Mouse (Mus musculus): ENCODE results near the gene Ovca2.

Ovca2 gene

GRCm38 (mm10) chr11:75170136-75170751 lies 8.4 kb downstream of the Ovca2 start:
- peak; percentile 87 to 96 for DNase-seq (ENCODE audit: low spot score in 2 of 2)

GRCm38 (mm10) chr11:75169405-75170080 lies 9.1 kb downstream of the Ovca2 start, which contains the start of gene Hic1:
TSS of gene Hic1 (minus strand) at chr11:75169519.
- DNase-seq (ENCODE audit: low spot score in 2 of 2) = no peak

DNA sequence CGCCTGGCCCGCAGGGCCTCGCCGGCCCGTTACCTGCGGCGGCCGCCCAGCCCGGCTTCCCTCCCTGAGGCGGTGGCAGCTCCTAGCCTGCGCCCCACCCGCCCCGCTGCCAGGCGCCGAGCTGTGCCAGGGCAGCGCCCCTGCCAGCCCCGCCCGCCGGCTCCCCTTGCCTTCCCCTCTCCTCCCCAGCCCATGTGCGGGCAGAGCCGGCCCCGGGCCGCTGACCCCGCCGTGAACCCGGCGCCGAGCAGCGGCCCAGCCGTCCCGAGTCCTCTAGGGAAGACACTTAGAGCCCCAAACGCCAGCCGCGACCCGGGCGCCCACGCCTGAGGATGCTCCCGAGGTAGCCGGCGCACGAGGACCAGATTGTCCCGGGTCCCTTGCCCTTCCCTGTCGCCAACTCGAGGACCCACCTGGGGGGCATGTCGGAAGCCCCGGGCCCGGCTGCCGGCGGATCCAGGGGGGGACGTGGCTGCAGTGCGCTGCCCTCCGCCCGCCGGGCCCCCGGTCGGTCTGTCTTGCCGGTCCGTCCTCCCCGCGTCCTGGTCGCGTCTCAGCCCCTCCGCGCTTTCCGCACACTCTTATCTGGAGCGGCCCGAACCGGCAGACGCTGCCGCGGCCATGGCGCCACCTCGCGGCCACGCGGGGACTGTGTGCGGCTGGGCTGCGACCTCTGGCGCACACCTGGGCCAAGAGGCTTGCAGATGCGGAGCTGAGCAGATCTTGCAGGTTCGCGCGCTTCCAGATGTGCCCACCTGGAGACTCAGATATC lies 9.9 kb downstream of the Ovca2 start:
- DNase-seq (ENCODE audit: low spot score in 2 of 2) = peak; percentile 80 to 83

DNA sequence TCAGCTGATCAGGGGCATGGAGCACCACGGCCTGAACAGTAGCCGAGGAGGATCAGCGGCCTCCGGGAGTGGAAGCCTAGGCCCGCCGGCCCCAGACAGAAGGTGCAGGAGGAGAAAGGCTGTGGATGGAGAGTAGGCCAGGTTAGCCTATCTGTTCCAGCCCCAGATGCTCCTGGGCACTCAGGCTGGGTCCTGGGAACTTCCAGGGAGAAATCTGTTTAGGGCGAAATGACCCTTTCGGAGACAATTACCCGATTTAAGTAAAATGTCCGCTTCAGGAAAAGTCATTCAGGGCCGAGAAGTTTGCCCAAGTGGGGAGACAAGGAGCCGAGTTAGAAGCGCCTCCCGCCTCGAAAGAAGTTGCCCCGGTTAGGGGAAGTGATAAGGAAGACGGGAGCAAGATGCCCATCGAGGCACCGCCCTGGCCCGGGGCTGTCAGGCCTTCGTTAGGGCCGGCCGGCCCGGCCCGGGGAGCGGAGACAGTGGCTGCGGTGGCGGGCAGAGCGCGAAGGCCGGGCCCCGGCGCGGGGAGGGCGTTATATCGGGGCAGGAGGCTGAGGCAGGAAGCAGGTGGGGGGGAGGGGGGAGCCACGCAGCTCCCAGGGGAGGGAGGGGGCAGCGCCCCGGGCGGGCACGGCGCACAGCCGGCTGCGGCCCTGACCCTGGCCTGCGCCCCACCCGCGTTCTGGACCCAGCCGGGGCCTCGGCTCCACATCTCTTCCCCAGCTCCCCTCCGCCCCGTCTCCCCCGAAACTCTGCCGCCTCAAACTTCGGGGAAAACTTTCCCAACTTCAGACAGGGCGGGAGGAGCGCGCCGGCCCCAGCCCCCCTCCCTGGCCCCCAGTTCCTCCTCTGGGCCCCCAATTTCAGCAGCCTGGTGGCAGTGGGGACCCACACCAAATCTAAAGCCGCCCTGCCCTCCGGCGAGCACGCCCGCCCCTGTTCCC lies 10.7 kb downstream of the Ovca2 start:
- DNase-seq (ENCODE audit: low spot score in 2 of 2) = no peak

GRCm38 (mm10) chr11:75166861-75167642 lies 11.6 kb downstream of the Ovca2 start:
- no peak for DNase-seq (ENCODE audit: low spot score in 2 of 2)

- DNase-seq (ENCODE audit: low spot score in 2 of 2) = no peak
These were observed 12.3 kb downstream of the Ovca2 start for GRCm38 (mm10) chr11:75166193-75166842.

DNA sequence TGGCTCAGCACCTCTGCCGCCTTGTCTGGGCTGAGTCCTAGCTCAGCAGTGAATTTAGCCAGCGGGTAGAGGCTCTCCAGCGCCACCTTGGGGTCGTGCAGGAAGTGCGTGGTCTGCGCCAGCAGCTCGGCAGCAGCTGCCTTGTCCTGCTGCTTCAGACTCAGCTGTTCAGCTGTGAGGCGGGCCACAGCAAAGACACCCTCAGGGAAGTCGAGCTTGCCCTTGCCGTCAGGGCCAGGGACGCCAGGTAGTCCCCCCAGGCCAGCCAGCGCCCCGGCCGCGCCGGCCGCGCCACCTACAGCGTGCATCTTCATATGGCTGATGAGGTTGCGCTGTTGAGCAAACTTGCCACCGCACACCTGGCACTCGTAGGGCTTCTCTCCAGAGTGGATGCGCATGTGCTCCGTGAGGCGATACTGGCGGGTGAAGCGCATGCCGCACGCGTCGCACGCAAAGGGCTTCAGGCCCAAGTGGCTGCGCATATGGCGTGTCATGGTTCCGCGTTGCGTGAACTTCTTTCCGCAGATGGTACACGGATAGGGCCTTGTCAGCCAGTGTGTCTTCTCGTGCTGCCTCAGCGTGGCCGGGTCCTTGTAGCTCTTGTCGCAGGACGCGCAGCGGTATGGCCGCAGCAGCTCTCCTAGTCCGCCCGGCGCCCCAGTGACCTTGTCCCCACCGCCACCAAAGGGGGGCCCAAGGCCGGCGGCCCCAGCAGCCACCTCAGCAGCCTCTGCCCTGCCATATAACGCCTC lies 13.0 kb downstream of the Ovca2 start:
- peak; percentile 75 to 89 for DNase-seq (ENCODE audit: low spot score in 2 of 2)

- DNase-seq (ENCODE audit: low spot score in 2 of 2) = no peak
These were observed 13.9 kb downstream of the Ovca2 start for GRCm38 (mm10) chr11:75164750-75165149.

- DNase-seq (ENCODE audit: low spot score in 2 of 2) = no peak
These were observed 14.6 kb downstream of the Ovca2 start for GRCm38 (mm10) chr11:75164051-75164450.

DNA sequence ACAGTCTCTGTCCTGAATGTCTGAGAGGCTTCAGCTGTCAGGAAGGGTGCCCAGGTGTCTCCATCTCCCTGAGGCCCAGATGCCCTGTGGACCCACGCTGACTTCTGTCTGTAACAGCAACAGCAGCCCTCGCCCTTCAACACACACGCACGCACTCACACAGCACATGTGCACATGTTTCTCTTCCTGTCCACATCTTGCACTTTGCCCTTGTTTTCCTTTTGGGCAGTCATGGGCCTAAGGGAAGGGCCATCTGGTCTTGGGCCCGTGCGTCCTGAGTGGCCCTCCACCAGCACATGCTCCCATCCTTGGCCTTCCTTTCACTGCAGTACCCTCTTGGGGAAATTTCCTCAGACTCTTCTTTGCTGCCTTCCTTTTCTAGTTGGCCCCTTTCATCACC lies 15.3 kb downstream of the Ovca2 start:
- DNase-seq (ENCODE audit: low spot score in 2 of 2) = no peak

DNA sequence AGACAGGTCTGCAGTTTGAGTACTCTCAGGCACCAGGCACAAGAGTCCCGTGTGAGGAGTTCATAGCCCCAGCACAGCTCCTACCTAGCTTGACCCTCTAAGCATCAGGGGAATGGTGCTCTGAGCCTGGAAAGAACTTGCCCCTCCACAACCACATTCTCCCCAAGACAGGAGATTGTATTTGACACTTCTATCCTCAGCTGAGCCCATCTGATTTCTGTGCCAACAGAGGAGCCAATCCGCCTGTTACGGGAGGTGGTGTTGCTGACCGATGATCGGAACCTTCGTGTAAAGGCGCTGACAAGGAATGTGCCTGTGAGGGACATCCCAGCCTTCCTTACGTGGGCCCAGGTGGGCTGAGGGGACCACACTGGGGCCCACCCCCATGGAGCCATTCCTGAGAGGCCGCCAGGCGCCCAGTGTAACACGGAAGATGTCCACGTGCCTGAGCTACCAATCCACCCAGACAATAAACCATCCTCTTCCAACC lies 16.0 kb downstream of the Ovca2 start:
- DNase-seq (ENCODE audit: low spot score in 2 of 2) = no peak

- DNase-seq (ENCODE audit: low spot score in 2 of 2) = no peak
These were observed 17.1 kb downstream of the Ovca2 start for GRCm38 (mm10) chr11:75161417-75162008.

GRCm38 (mm10) chr11:75160954-75161353 lies 17.7 kb downstream of the Ovca2 start:
- DNase-seq (ENCODE audit: low spot score in 2 of 2) = no peak

DNA sequence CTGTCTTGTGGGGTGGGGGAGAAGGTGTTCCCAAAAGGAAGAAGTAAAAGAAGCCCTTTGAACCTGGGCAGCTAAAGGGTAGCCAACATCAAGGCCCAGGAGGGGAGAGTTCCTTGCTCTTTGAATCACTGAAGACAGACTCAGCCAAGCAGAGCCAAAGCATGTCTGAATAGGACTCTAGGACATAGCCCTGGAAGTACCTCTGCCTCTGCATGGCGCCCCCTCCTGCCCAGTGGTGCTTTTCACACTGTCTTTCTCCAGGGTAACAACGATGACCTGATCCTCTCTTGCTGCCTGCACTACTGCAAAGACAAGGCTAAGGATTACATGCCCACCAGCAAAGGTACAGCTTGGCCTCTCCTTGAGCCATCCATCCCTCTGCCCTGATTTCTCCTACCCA lies 19.1 kb downstream of the Ovca2 start:
- no peak for DNase-seq (ENCODE audit: low spot score in 2 of 2)

DNA sequence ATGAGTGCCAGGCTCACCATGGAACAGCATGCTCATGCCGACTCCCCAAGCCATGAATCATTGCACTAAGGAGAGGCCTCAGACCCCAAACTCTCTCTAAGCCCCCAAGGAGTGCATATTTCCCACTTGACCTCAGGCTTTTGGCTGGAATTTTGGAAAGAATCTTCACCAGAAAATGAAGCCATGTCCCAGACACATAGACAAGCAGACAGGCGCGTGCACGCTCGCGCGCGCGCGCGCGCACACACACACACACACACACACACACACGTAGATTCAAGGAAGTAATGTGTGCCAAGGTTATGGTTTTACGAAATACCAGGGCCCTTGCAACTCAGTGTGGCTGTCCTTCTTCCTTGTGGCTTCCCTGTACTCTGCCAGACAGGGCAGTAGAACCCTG lies 20.2 kb downstream of the Ovca2 start:
- no peak for DNase-seq (ENCODE audit: low spot score in 2 of 2)

DNA sequence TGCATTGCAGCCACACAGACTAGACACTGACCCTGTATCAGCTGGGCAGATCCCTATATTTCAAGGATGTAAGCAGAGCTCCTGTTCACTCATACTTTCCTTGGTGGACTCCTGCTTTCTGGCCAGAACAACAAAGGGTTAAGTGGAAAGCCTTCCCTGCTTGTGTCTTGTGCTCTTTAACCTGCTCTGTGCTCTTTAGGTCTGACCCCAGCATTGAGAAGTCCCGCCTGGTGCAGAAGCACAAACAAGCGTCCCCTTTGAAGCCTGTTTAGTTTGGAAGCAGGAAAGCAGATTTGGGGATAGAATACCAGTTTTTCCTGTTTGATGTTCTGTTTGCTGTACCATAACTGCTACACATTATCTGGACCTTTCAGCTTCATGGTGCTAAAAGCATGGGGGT lies 20.7 kb downstream of the Ovca2 start:
- DNase-seq (ENCODE audit: low spot score in 2 of 2) = no peak

- no peak for DNase-seq (ENCODE audit: low spot score in 2 of 2)
These were observed 21.6 kb downstream of the Ovca2 start for GRCm38 (mm10) chr11:75157037-75157436.

- DNase-seq (ENCODE audit: low spot score in 2 of 2) = no peak
These were observed 22.2 kb downstream of the Ovca2 start for GRCm38 (mm10) chr11:75156416-75156815.

DNA sequence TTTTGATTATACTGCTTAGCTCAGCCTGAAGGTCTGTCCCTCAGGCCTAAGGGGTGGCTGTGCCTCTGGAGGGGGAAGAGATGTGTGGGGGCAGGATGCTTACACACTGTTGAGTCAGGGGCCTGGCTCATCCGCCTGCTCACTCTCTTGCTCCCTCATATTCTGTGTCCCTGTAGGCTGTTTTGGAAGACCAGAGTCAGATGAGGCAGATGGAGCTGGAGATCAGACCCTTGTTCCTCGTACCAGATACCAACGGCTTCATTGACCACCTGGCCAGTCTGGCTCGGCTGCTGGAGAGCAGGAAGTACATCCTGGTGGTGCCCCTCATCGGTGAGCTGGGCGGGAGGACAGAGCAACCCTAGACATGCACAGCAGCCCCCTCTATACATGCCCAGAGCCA lies 22.6 kb downstream of the Ovca2 start:
- DNase-seq (ENCODE audit: low spot score in 2 of 2) = no peak
